Comparison of ENCODE assay signal across 22 mouse cellular contexts in genomic region chr1:171212854-171213253, GRCm38 (mm10). TPM values are rescaled to one million over a fixed set of nuclear protein-coding genes. Genes with fewer than 3 reads are reported as not detected.
"Had no signal": no experiment of that assay in that cellular context is flagged by ENCODE, and none has a peak within 500 bp of the region (broad histone marks: within the 10 kb centered on the region; RNA-seq: fewer than 3 reads in every experiment).

No protein-coding gene starts in this region.

- H3K36me3 ChIP-seq: midbrain, embryonic 12.5 days; neural tube, embryonic 15.5 days; stomach, embryonic 15.5 days had no signal

- H3K4me1 ChIP-seq: midbrain, embryonic 12.5 days; neural tube, embryonic 13.5 days; neural tube, embryonic 15.5 days; stomach, embryonic 15.5 days had no signal

- DNase-seq: lung, adult 18-20 months; lung, embryonic 14.5 days; lung, postnatal 10 days; lung, postnatal 4 days; midbrain, embryonic 14.5 days; retina, postnatal 1 day; right cerebral cortex, adult 18-20 months; right cerebral cortex, postnatal 25 days; thymus, adult 2 months; thymus, postnatal 25 days; thymus, postnatal 4 days had no signal

- H3K27me3 ChIP-seq: midbrain, embryonic 12.5 days; neural tube, embryonic 15.5 days; stomach, embryonic 15.5 days had no signal

- H3K9ac ChIP-seq: lung, embryonic 14.5 days; midbrain, embryonic 12.5 days; neural tube, embryonic 13.5 days; neural tube, embryonic 15.5 days; stomach, embryonic 15.5 days had no signal

- H3K4me2 ChIP-seq: lung, embryonic 14.5 days; midbrain, embryonic 12.5 days; neural tube, embryonic 13.5 days; neural tube, embryonic 15.5 days; stomach, embryonic 15.5 days had no signal

- H3K4me3 ChIP-seq: midbrain, embryonic 10.5 days; midbrain, embryonic 12.5 days; myocyte; neural tube, embryonic 13.5 days; neural tube, embryonic 15.5 days; stomach, embryonic 15.5 days had no signal

- ATAC-seq: midbrain, embryonic 16.5 days had no signal

- H3K9me3 ChIP-seq: midbrain, embryonic 10.5 days; midbrain, embryonic 12.5 days; neural tube, embryonic 13.5 days; neural tube, embryonic 15.5 days; stomach, embryonic 15.5 days had no signal

- H3K27ac ChIP-seq: midbrain, embryonic 10.5 days; midbrain, embryonic 12.5 days; neural tube, embryonic 13.5 days; neural tube, embryonic 15.5 days; stomach, embryonic 15.5 days; stomach, postnatal 0 days had no signal

RNA-seq across cellular contexts. Expression of gene Nr1i3, which starts 0.9 kb away (rescaled TPM):
- polyA plus RNA-seq: neural tube, embryonic 11.5 days; spleen, adult 2 months had no signal

RNA-seq across cellular contexts. Expression of gene Apoa2, which starts 12.0 kb away (rescaled TPM):
- total RNA-seq: megakaryocyte, adult 5-6 weeks had no signal
- polyA plus RNA-seq: myocyte had no signal

RNA-seq across cellular contexts. Expression of gene Fcer1g, which starts 21.3 kb away (rescaled TPM):
- polyA plus RNA-seq: myocyte had no signal
